Mouse (Mus musculus): Measurements from ENCODE around the gene Srek1ip1.

GRCm38 (mm10) chr13:104759381-104759780 is 32.9 kb upstream of the Srek1ip1 start:
- no peak for TF ChIP-seq POLR2A (IDR thresholded peaks at IDR 0.05; ENCODE audit: low read depth, low read length)
- TF ChIP-seq USF1 (IDR thresholded peaks at IDR 0.05; ENCODE audit: low read depth, low read length), result no peak
- TF ChIP-seq EP300 (IDR thresholded peaks at IDR 0.05; ENCODE audit: low read length), result no peak
- no peak for TF ChIP-seq ZKSCAN1 (IDR thresholded peaks at IDR 0.05; ENCODE audit: borderline replicate concordance, low read depth, low read length)

Data from CH12.LX (cell line).